Mouse (Mus musculus) thymus, adult 2 months (tissue): ENCODE data around the gene Ddx19a.

Experiments
- CTCF ChIP-seq: fragments of 200-500 bp; IDR thresholded peaks from 2 replicates; pipeline ENCODE4 v1.5.1; 2012; ENCODE audit warnings: mild to moderate bottlenecking, control low read depth, low read length, moderate library complexity, borderline replicate concordance; ENCODE audit not compliant: control insufficient read depth, poor library complexity, insufficient read depth; ENCODE audit errors: extremely low read depth
- POLR2A ChIP-seq: fragments of 200-500 bp; IDR thresholded peaks from 2 replicates; pipeline ENCODE4 v1.6.1; 2012; ENCODE audit warnings: mild to moderate bottlenecking, low read length, control low read depth, moderate library complexity; ENCODE audit not compliant: control insufficient read depth, poor library complexity, insufficient read depth; ENCODE audit errors: extremely low read depth

- no peak for TF ChIP-seq CTCF
- no peak for TF ChIP-seq POLR2A
Observed at GRCm38 (mm10) chr8:110936217-110936616, 61.4 kb downstream of the Ddx19a start.
